Mouse (Mus musculus) hindbrain, embryonic 14.5 days (tissue): ENCODE results near the gene Trnp1. TPM values are rescaled to one million over a fixed set of nuclear protein-coding genes. Genes with fewer than 3 reads are reported as not detected.

Source experiments
- ATAC-seq: fragments of 200-750 bp; cut with Nextera tagmentation; 2 replicates; pipeline ENCODE4 v1.8.0; 2017; ENCODE audit warnings: moderate number of reproducible peaks, mild to moderate bottlenecking, moderate TSS enrichment, moderate library complexity; ENCODE audit not compliant: low FRiP score
- DNase-seq: peaks from one replicate; pipeline ENCODE4 v3.0.0-alpha.2; 2015; ENCODE audit warnings: low spot score
- H3K27ac ChIP-seq: fragments of 300-500 bp; sonication (generic); 2 replicates; pipeline ENCODE4 v1.5.1; 2014; ENCODE audit warnings: mild to moderate bottlenecking, moderate library complexity
- H3K27me3 ChIP-seq: fragments of 300-500 bp; sonication (generic); 2 replicates; pipeline ENCODE4 v1.6.1; 2014; ENCODE audit warnings: mild to moderate bottlenecking, low read length, mixed read lengths; ENCODE audit not compliant: control insufficient read depth, insufficient read depth
- H3K36me3 ChIP-seq: fragments of 300-500 bp; sonication (generic); replicated peaks from 2 replicates; pipeline ENCODE4 v1.6.1; 2014; ENCODE audit not compliant: control insufficient read depth, insufficient read depth
- H3K4me1 ChIP-seq: fragments of 300-500 bp; sonication (generic); replicated peaks from 2 replicates; pipeline ENCODE4 v1.6.1; 2014; ENCODE audit warnings: antibody characterized with exemption, low read length, mixed read lengths; ENCODE audit not compliant: control insufficient read depth, insufficient read depth
- H3K4me2 ChIP-seq: fragments of 300-500 bp; sonication (generic); replicated peaks from 2 replicates; pipeline ENCODE4 v1.6.1; 2014; ENCODE audit warnings: mild to moderate bottlenecking, moderate library complexity
- H3K4me3 ChIP-seq: fragments of 300-500 bp; sonication (generic); replicated peaks from 2 replicates; pipeline ENCODE4 v1.5.1; 2014; ENCODE audit warnings: mild to moderate bottlenecking, low read length
- H3K9ac ChIP-seq: fragments of 300-500 bp; sonication (generic); 2 replicates; pipeline ENCODE4 v1.6.1; 2014
- H3K9me3 ChIP-seq: fragments of 300-500 bp; sonication (generic); 2 replicates; pipeline ENCODE4 v1.6.1; 2016; ENCODE audit warnings: low read length; ENCODE audit not compliant: control insufficient read depth
- WGBS: fragments of 180-500 bp; shearing (Covaris S2); extraction: QIAGEN DNeasy Blood & Tissue Kit; methylation state at CpG from one replicate; pipeline ENCODE4 v1.1.7; 2014; 5-methylcytosine and 5-hydroxymethylcytosine counted together
- polyA plus RNA-seq: library from polyadenylated mRNA; unstranded; fragments of >200 nt; fragmentation: Nextera tagmentation; extraction: Ambion mirVana; gene quantifications from 2 replicates; pipeline ENCODE4 v1.2.1, GENCODE M21; 2014

Trnp1 gene
- polyA plus RNA-seq, 1 experiment from 2014 or later: 12.3 TPM

- Histone ChIP-seq H3K4me2 (peak overlapping the region; percentile 78), H3K36me3 (no peaks in the 10 kb centered on the region), H3K4me1 (peaks cover 13% of the 10 kb centered on the region; the same call in 1 of the 2 replicates), H3K9ac (no peak overlapping the region), H3K27ac (no peak overlapping the region), H3K9me3 (no peaks in the 10 kb centered on the region), H3K27me3 (peaks cover 72% of the 10 kb centered on the region), H3K4me3 (peak overlapping the region; percentile 48)
- DNase-seq: no peak
- 33% methylated on average over 6 of the region's 6 CpGs for WGBS
- no peak for ATAC-seq
Measured at GRCm38 (mm10) chr4:133496738-133497445, 1.5 kb downstream of the Trnp1 start.

- peaks cover 65% of the 10 kb centered on the region for H3K27me3 ChIP-seq
Measured at GRCm38 (mm10) chr4:133495711-133496110, 2.6 kb downstream of the Trnp1 start.

GRCm38 (mm10) chr4:133494867-133495266 lies 3.5 kb downstream of the Trnp1 start:
- Histone ChIP-seq H3K27me3 (peaks cover 57% of the 10 kb centered on the region), H3K4me3 (no peak overlapping the region), H3K36me3 (no peaks in the 10 kb centered on the region), H3K4me2 (no peak overlapping the region), H3K27ac (no peak overlapping the region), H3K9ac (no peak overlapping the region), H3K9me3 (no peaks in the 10 kb centered on the region), H3K4me1 (peaks cover 13% of the 10 kb centered on the region; the same call in 1 of the 2 replicates)
- ATAC-seq: no peak
- WGBS: 63% methylated on average over 4 of the region's 4 CpGs
- no peak for DNase-seq

More at GRCm38 (mm10) chr4:133495711-133496110, 2.6 kb downstream of the Trnp1 start:
- DNase-seq: no peak
- ATAC-seq: no peak
- Histone ChIP-seq H3K4me2 (no peak overlapping the region), H3K36me3 (no peaks in the 10 kb centered on the region), H3K4me1 (peaks cover 13% of the 10 kb centered on the region; the same call in 1 of the 2 replicates), H3K9ac (no peak overlapping the region), H3K27ac (no peak overlapping the region), H3K4me3 (no peak overlapping the region), H3K9me3 (no peaks in the 10 kb centered on the region)
- 34% methylated on average over 7 of the region's 7 CpGs for WGBS

GRCm38 (mm10) chr4:133494432-133494831 lies 3.9 kb downstream of the Trnp1 start:
- Histone ChIP-seq H3K4me2 (peak overlapping the region; percentile 46), H3K36me3 (no peaks in the 10 kb centered on the region), H3K9me3 (no peaks in the 10 kb centered on the region), H3K4me1 (peaks cover 17% of the 10 kb centered on the region; the same call in 1 of the 2 replicates), H3K27me3 (peaks cover 52% of the 10 kb centered on the region), H3K27ac (no peak overlapping the region), H3K4me3 (peak overlapping the region; percentile 14; the same call in 1 of the 2 replicates), H3K9ac (no peak overlapping the region)
- peak; percentile 84 for DNase-seq
- WGBS: under 1% methylated on average over 12 of the region's 12 CpGs
- no peak for ATAC-seq

- peak overlapping the region; percentile 46 for H3K4me2 ChIP-seq
- peaks cover 19% of the 10 kb centered on the region; the same call in 1 of the 2 replicates for H3K4me1 ChIP-seq
- WGBS: 26% methylated on average over 10 of the region's 12 CpGs
- no peak for ATAC-seq
- DNase-seq: no peak
- no peaks in the 10 kb centered on the region for H3K9me3 ChIP-seq
- H3K36me3 ChIP-seq: no peaks in the 10 kb centered on the region
- H3K27ac ChIP-seq: no peak overlapping the region
- H3K9ac ChIP-seq: no peak overlapping the region
- peak overlapping the region; percentile 14; the same call in 1 of the 2 replicates for H3K4me3 ChIP-seq
- H3K27me3 ChIP-seq: peaks cover 47% of the 10 kb centered on the region
Measured at GRCm38 (mm10) chr4:133493895-133494294, 4.5 kb downstream of the Trnp1 start.

- H3K4me3 ChIP-seq: no peak overlapping the region
- H3K27me3 ChIP-seq: peaks cover 32% of the 10 kb centered on the region
- no peak for DNase-seq
- H3K4me1 ChIP-seq: peaks cover 7% of the 10 kb centered on the region; the same call in 1 of the 2 replicates
- H3K9ac ChIP-seq: no peak overlapping the region
- H3K9me3 ChIP-seq: no peaks in the 10 kb centered on the region
- H3K27ac ChIP-seq: no peak overlapping the region
- no peak for ATAC-seq
- H3K4me2 ChIP-seq: no peak overlapping the region
- WGBS: 36% methylated on average over 10 of the region's 10 CpGs
- H3K36me3 ChIP-seq: no peaks in the 10 kb centered on the region
Measured at GRCm38 (mm10) chr4:133491800-133492199, 6.5 kb downstream of the Trnp1 start.

- no peak for DNase-seq
- 64% methylated on average over 4 of the region's 4 CpGs for WGBS
- H3K4me3 ChIP-seq: no peak overlapping the region
Measured at GRCm38 (mm10) chr4:133489489-133490245, 8.7 kb downstream of the Trnp1 start.

GRCm38 (mm10) chr4:133488619-133489392 lies 9.5 kb downstream of the Trnp1 start:
- DNase-seq (no peak), ATAC-seq (no peak)
- Histone ChIP-seq H3K9ac (no peak overlapping the region), H3K27ac (no peak overlapping the region), H3K27me3 (peaks cover 12% of the 10 kb centered on the region), H3K4me3 (no peak overlapping the region), H3K9me3 (no peaks in the 10 kb centered on the region), H3K4me2 (no peak overlapping the region), H3K4me1 (0 out of 2 replicates have a peak, but pooled peaks cover 5% of the 10 kb centered on the region), H3K36me3 (no peaks in the 10 kb centered on the region)
- WGBS: 85% methylated on average over 20 of the region's 20 CpGs

More at GRCm38 (mm10) chr4:133489489-133490245, 8.7 kb downstream of the Trnp1 start:
- Histone ChIP-seq H3K27me3 (peaks cover 10% of the 10 kb centered on the region; the same call in 1 of the 2 replicates), H3K9me3 (no peaks in the 10 kb centered on the region), H3K36me3 (no peaks in the 10 kb centered on the region), H3K4me2 (no peak overlapping the region), H3K9ac (no peak overlapping the region), H3K4me1 (0 out of 2 replicates have a peak, but pooled peaks cover 5% of the 10 kb centered on the region), H3K27ac (no peak overlapping the region)
- ATAC-seq: no peak
